9 mouse cellular contexts compared by ENCODE assay signal in the genomic region with DNA sequence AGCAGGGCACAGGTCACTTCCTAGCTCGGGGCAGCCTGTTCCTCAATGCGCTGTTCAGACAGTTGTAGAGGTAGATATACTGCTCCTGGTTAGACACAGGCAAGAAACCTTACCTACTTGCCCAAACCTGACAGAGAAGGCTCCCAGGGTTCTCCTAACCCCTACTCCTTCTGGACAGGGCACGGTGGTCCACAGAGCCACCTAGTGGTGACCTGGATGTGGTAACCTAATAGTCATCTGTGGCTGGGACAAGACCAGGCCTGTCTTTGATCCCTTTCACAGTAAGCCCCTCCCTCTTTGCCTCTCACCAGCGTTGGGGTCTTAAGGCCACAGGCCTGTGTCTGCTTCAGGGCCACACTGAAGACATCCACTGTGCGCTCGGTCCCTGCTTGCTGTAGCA. TPM values are rescaled to one million over a fixed set of nuclear protein-coding genes. Genes with fewer than 3 reads are reported as not detected.
DNase-seq lines count a peak whose midpoint lies in the region; ATAC-seq and TF ChIP-seq lines count a peak whose summit lies in the region.
"Had no signal": no experiment of that assay in that cellular context is flagged by ENCODE, and none has a peak within 500 bp of the region (broad histone marks: within the 10 kb centered on the region; RNA-seq: fewer than 3 reads in every experiment).

No protein-coding gene starts in this region.

- no peak overlapping the region for H3K4me2 ChIP-seq in intestine, postnatal 0 days (replicated peaks; ENCODE audit: low read depth)
- no peak overlapping the region for H3K4me2 ChIP-seq in intestine, embryonic 16.5 days (ENCODE audit: low read depth, low read length)

- H3K9ac ChIP-seq in intestine, postnatal 0 days (ENCODE audit: low read depth, low read length), result no peak overlapping the region
- H3K9ac ChIP-seq in intestine, embryonic 16.5 days (ENCODE audit: low read depth, low read length), result no peak overlapping the region

- WGBS in intestine, postnatal 0 days, result 45% methylated on average over 6 of the region's 6 CpGs
- 46% methylated on average over 6 of the region's 6 CpGs for WGBS in intestine, embryonic 16.5 days
- 35% methylated on average over 6 of the region's 6 CpGs for WGBS in limb, embryonic 10.5 days

- no peak overlapping the region for H3K4me3 ChIP-seq in intestine, postnatal 0 days (ENCODE audit: low read depth, low read length)
- H3K4me3 ChIP-seq in intestine, embryonic 16.5 days (ENCODE audit: low read length), result no peak overlapping the region
- no peak overlapping the region for H3K4me3 ChIP-seq in limb, embryonic 10.5 days
- H3K4me3 ChIP-seq: megakaryocyte, embryonic 14.5 days had no signal

- H3K4me1 ChIP-seq in intestine, postnatal 0 days (replicated peaks; ENCODE audit: control insufficient read depth, insufficient read depth, low read length), result 0 out of 2 replicates have a peak, but pooled peaks cover 3% of the 10 kb centered on the region
- H3K4me1 ChIP-seq in intestine, embryonic 16.5 days (ENCODE audit: control insufficient read depth, insufficient read depth, low read length), result peaks cover 8% of the 10 kb centered on the region
- H3K4me1 ChIP-seq in limb, embryonic 10.5 days, result peaks cover 22% of the 10 kb centered on the region

- ATAC-seq in CD4-positive, CD25-positive, alpha-beta regulatory T cell, adult 4 months, result no peak
- ATAC-seq in intestine, postnatal 0 days, result no peak
- no peak for ATAC-seq in intestine, embryonic 16.5 days

- peak; percentile 57 for DNase-seq in CD4-positive, CD25-positive, alpha-beta regulatory T cell, adult 2 months (ENCODE audit: low read depth, low spot score)
- DNase-seq in NIH3T3 (ENCODE audit: low read depth), result peak; percentile 34
- DNase-seq in limb, embryonic 10.5 days (ENCODE audit: low spot score), result peak; percentile 71
- DNase-seq in thymus, postnatal 36 days, result peak; percentile 48 to 52
- DNase-seq in layer of hippocampus, adult 11-12 months (ENCODE audit: low spot score), result no peak

- H3K9me3 ChIP-seq in intestine, postnatal 0 days (ENCODE audit: control insufficient read depth), result no peaks in the 10 kb centered on the region
- H3K9me3 ChIP-seq in intestine, embryonic 16.5 days (ENCODE audit: control insufficient read depth, low read length), result no peaks in the 10 kb centered on the region
- no peaks in the 10 kb centered on the region for H3K9me3 ChIP-seq in limb, embryonic 10.5 days (replicated peaks)
- H3K9me3 ChIP-seq: megakaryocyte, embryonic 14.5 days had no signal

- peaks cover 30% of the 10 kb centered on the region for H3K27me3 ChIP-seq in intestine, postnatal 0 days (replicated peaks; ENCODE audit: control insufficient read depth, insufficient read depth, low read length)
- H3K27me3 ChIP-seq in intestine, embryonic 16.5 days (replicated peaks; ENCODE audit: control insufficient read depth, insufficient read depth, low read length), result peaks cover 28% of the 10 kb centered on the region
- H3K27me3 ChIP-seq in limb, embryonic 10.5 days (ENCODE audit: low read depth, poor library complexity, severe bottlenecking), result peaks cover 47% of the 10 kb centered on the region

- TF ChIP-seq CTCF in intestine, postnatal 0 days (IDR thresholded peaks at IDR 0.05; ENCODE audit: low read depth), result peak; percentile 74

- no peak overlapping the region for H3K27ac ChIP-seq in intestine, postnatal 0 days (ENCODE audit: low read depth, low read length)
- no peak overlapping the region for H3K27ac ChIP-seq in intestine, embryonic 16.5 days (ENCODE audit: low read length)
- no peak overlapping the region for H3K27ac ChIP-seq in limb, embryonic 10.5 days

- no peaks in the 10 kb centered on the region for H3K36me3 ChIP-seq in intestine, postnatal 0 days (ENCODE audit: control insufficient read depth, insufficient read depth)
- H3K36me3 ChIP-seq in intestine, embryonic 16.5 days (ENCODE audit: control insufficient read depth, insufficient read depth, low read length), result no peaks in the 10 kb centered on the region
- H3K36me3 ChIP-seq in limb, embryonic 10.5 days, result no peaks in the 10 kb centered on the region

RNA-seq across cellular contexts. Expression of gene Lgr6, which starts 3.5 kb away (rescaled TPM):
- polyA plus RNA-seq in CD4-positive, CD25-positive, alpha-beta regulatory T cell, adult 4 months (2017; shearing (Covaris generic)), result under 1 TPM in 1 of 2 experiments, not detected in 1; 0.08 TPM
- 0.37 and 0.44 TPM in 2 replicates for polyA plus RNA-seq in intestine, postnatal 0 days (2015; fragmentation: Nextera tagmentation; extraction: Ambion mirVana)
- polyA plus RNA-seq in intestine, embryonic 16.5 days (2015; fragmentation: Nextera tagmentation; extraction: Ambion mirVana), result 0.43 and 0.44 TPM in 2 replicates
- 0.56 and 0.75 TPM in 2 replicates for polyA plus RNA-seq in limb, embryonic 10.5 days (2016; fragmentation: Nextera tagmentation; extraction: Ambion mirVana)

RNA-seq across cellular contexts. Expression of gene Ptpn7, which starts 23.9 kb away (rescaled TPM):
- polyA plus RNA-seq in CD4-positive, CD25-positive, alpha-beta regulatory T cell, adult 4 months (2017; shearing (Covaris generic)), result 100 to 1,000 TPM; 166 to 302 TPM
- 0.73 and 0.76 TPM in 2 replicates for polyA plus RNA-seq in intestine, postnatal 0 days (2015; fragmentation: Nextera tagmentation; extraction: Ambion mirVana)
- polyA plus RNA-seq in intestine, embryonic 16.5 days (2015; fragmentation: Nextera tagmentation; extraction: Ambion mirVana), result 2.2 and 2.9 TPM in 2 replicates
- 1.4 and 1.9 TPM in 2 replicates for polyA plus RNA-seq in limb, embryonic 10.5 days (2016; fragmentation: Nextera tagmentation; extraction: Ambion mirVana)

RNA-seq across cellular contexts. Expression of gene Arl8a, which starts 38.0 kb away (rescaled TPM):
- 10 to 100 TPM; 11.5 to 13.8 TPM for polyA plus RNA-seq in CD4-positive, CD25-positive, alpha-beta regulatory T cell, adult 4 months (2017; shearing (Covaris generic))
- 66.6 and 68.8 TPM in 2 replicates for polyA plus RNA-seq in intestine, postnatal 0 days (2015; fragmentation: Nextera tagmentation; extraction: Ambion mirVana)
- polyA plus RNA-seq in intestine, embryonic 16.5 days (2015; fragmentation: Nextera tagmentation; extraction: Ambion mirVana), result 21.4 and 56.5 TPM in 2 replicates
- 32.7 and 42.2 TPM in 2 replicates for polyA plus RNA-seq in limb, embryonic 10.5 days (2016; fragmentation: Nextera tagmentation; extraction: Ambion mirVana)

RNA-seq across cellular contexts. Expression of gene Gpr37l1, which starts 58.9 kb away (rescaled TPM):
- polyA plus RNA-seq in CD4-positive, CD25-positive, alpha-beta regulatory T cell, adult 4 months (2017; shearing (Covaris generic)), result not detected
- 1.7 and 2.0 TPM in 2 replicates for polyA plus RNA-seq in intestine, postnatal 0 days (2015; fragmentation: Nextera tagmentation; extraction: Ambion mirVana)
- polyA plus RNA-seq in intestine, embryonic 16.5 days (2015; fragmentation: Nextera tagmentation; extraction: Ambion mirVana), result 0.71 and 0.77 TPM in 2 replicates
- polyA plus RNA-seq in limb, embryonic 10.5 days (2016; fragmentation: Nextera tagmentation; extraction: Ambion mirVana), result not detected in 2 replicates

Comparison
In these comparisons a context has a peak if more than half of its experiments do, and no peak if none do; other contexts are left out.
1. RNA of gene Ptpn7, which starts 23.9 kb away (polyA plus RNA-seq): 166 to 302 TPM in CD4-positive, CD25-positive, alpha-beta regulatory T cell, adult 4 months; 2.2 to 2.9 TPM in intestine, embryonic 16.5 days, 1.4 to 1.9 TPM in limb, embryonic 10.5 days and 0.73 to 0.76 TPM in intestine, postnatal 0 days; every median in the first group is over 10 times any median in the second.